Mouse (Mus musculus): ENCODE data around the gene Aqp3. TPM values are rescaled to one million over a fixed set of nuclear protein-coding genes. Genes with fewer than 3 reads are reported as not detected.

The Aqp3 gene
- total and polyA plus RNA-seq, 2 experiments from 2014 or later = 0.16 to 0.29 TPM

DNA sequence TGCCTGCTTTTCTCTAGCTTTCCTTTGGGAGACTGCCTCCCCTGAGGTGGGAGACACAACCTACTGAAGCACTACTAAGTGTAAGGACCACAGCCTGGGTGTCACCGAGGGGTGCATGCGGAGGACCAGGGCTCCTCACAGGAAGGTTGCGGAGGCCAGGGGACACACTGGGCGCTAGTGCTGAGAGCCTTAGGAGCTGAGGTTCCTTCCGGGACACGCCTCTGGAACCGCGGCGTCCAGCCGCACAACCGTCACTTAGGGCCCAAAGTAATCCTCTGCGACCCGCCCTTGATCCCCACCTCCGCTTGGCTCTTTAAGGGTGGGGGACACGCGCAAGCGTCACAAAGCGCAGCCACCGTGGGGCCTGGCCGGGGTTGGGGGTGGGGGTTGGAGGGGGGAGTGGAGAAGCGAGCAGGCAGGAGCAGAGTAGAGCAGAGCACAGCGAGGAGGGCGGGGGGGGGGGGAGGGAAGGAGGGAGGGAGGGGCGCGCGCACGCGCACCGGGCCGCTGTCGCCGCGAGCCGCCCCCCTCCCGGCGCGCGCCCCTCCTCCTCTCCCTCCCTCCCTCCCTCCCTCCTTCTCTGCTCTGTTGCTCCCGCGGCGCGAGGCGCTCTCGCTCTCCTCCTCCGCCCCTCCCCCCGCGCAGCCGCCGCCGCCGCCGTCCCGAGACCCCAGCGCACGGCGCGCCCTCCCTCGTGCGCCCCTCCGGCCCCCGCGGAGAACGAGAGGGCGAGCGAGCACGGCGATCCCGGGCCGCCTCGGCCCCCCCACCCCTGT lies 37.1 kb upstream of the Aqp3 start:
- peak overlapping the region; percentile 86 for H3K4me2 ChIP-seq (ENCODE audit: low read depth, low read length)
- ATAC-seq (peak; percentile 95), DNase-seq (ENCODE audit: low spot score) (peak; percentile 92)
- peak overlapping the region; percentile 99 for H3K4me3 ChIP-seq (ENCODE audit: low read length)
- no peaks in the 10 kb centered on the region for H3K36me3 ChIP-seq (ENCODE audit: insufficient read depth, low read length)
- 0% methylated on average over 23 of the region's 70 CpGs for WGBS
- H3K4me1 ChIP-seq (ENCODE audit: insufficient read depth, low read length) = no peaks in the 10 kb centered on the region
- H3K9ac ChIP-seq (replicated peaks; ENCODE audit: low read length) = peak overlapping the region; percentile 99
- peak overlapping the region; percentile 98 for H3K27ac ChIP-seq
- no peaks in the 10 kb centered on the region for H3K9me3 ChIP-seq (ENCODE audit: low read length)
- no peaks in the 10 kb centered on the region for H3K27me3 ChIP-seq (ENCODE audit: insufficient read depth, low read length)
- TF ChIP-seq CTCF (IDR thresholded peaks at IDR 0.05; ENCODE audit: low read depth) = no peak

DNA sequence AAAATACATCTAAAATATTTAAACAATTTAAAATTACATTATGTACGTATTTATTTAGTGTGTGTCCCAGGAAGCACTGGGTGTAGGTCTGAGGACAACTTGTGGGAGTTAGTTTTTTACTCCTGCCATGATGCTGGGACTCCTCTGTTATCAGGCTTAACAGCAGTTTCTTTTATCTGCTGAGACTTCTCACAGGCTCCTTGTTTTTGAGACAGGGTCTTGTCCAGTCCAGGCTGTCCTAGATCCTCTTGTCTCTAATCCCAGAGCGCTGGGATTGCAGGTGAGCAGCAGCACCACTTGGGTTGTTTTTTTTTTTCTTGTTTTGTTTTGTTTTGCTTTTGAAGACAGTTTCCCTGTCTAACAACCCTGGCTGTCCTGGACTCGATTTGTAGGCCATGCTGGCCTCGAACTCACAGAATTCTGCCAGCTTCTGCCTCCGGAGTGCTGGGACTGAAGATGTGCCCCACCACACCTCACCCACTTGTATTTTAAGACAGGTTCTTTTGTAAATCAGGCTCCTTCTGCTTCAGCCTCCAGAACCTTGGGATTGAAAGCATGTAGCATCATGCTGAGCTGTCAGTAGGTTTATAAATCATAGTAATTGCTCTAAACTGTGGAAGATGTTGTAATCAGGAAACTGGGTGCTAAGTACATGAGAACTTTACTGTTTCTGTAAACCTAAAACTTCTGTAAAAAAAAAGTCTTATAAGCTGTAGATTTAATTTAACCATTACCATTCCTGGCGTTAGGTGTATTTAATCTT lies 35.7 kb upstream of the Aqp3 start:
- Histone ChIP-seq H3K27me3 (ENCODE audit: insufficient read depth, low read length) (no peaks in the 10 kb centered on the region), H3K36me3 (ENCODE audit: insufficient read depth, low read length) (no peaks in the 10 kb centered on the region), H3K4me2 (ENCODE audit: low read depth, low read length) (no peak overlapping the region), H3K9me3 (ENCODE audit: low read length) (no peaks in the 10 kb centered on the region), H3K4me1 (ENCODE audit: insufficient read depth, low read length) (no peaks in the 10 kb centered on the region), H3K4me3 (ENCODE audit: low read length) (no peak overlapping the region), H3K27ac (no peak overlapping the region), H3K9ac (replicated peaks; ENCODE audit: low read length) (no peak overlapping the region)
- ATAC-seq (no peak), DNase-seq (ENCODE audit: low spot score) (no peak)
- 74% methylated on average over 6 of the region's 6 CpGs for WGBS
- TF ChIP-seq CTCF (IDR thresholded peaks at IDR 0.05; ENCODE audit: low read depth) = no peak

DNA sequence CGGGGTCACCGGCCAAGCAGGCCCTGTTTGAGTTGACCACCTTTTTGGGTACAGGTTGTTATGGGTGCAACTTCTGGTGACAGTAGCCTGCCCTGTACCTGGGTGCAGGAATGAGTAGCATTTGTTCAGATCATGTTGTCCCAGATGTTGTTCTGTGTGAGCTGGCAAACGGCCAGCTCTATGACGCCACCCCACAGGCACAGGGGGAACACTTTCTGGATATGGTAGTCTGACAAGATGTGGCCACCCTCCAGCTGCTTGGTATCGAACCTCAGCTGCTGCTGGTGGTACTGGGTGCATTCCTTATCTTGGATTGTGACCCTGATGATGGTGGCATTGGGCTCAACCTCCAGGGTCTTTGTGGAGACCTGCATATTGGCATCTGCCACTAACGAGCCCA lies 34.5 kb upstream of the Aqp3 start:
- H3K27me3 ChIP-seq (ENCODE audit: insufficient read depth, low read length) = no peaks in the 10 kb centered on the region
- ATAC-seq = no peak
- no peak overlapping the region for H3K9ac ChIP-seq (replicated peaks; ENCODE audit: low read length)
- no peaks in the 10 kb centered on the region for H3K36me3 ChIP-seq (ENCODE audit: insufficient read depth, low read length)
- no peaks in the 10 kb centered on the region for H3K9me3 ChIP-seq (ENCODE audit: low read length)
- H3K4me1 ChIP-seq (ENCODE audit: insufficient read depth, low read length) = no peaks in the 10 kb centered on the region
- DNase-seq (ENCODE audit: low spot score) = no peak
- no peak overlapping the region for H3K4me2 ChIP-seq (ENCODE audit: low read depth, low read length)
- no peak overlapping the region for H3K4me3 ChIP-seq (ENCODE audit: low read length)
- WGBS = 76% methylated on average over 6 of the region's 6 CpGs
- TF ChIP-seq CTCF (IDR thresholded peaks at IDR 0.05; ENCODE audit: low read depth) = no peak
- H3K27ac ChIP-seq = no peak overlapping the region

- Histone ChIP-seq H3K36me3 (ENCODE audit: insufficient read depth, low read length) (no peaks in the 10 kb centered on the region), H3K4me2 (ENCODE audit: low read depth, low read length) (no peak overlapping the region), H3K27me3 (ENCODE audit: insufficient read depth, low read length) (no peaks in the 10 kb centered on the region), H3K4me3 (ENCODE audit: low read length) (no peak overlapping the region), H3K9ac (replicated peaks; ENCODE audit: low read length) (no peak overlapping the region), H3K27ac (no peak overlapping the region), H3K9me3 (ENCODE audit: low read length) (no peaks in the 10 kb centered on the region), H3K4me1 (ENCODE audit: insufficient read depth, low read length) (no peaks in the 10 kb centered on the region)
- TF ChIP-seq CTCF (IDR thresholded peaks at IDR 0.05; ENCODE audit: low read depth) = no peak
- WGBS = 84% methylated on average over 3 of the region's 3 CpGs
- no peak for ATAC-seq
- DNase-seq (ENCODE audit: low spot score) = no peak
These were observed 31.9 kb upstream of the Aqp3 start for GRCm38 (mm10) chr4:41129836-41130235.

GRCm38 (mm10) chr4:41129406-41129805 lies 31.4 kb upstream of the Aqp3 start:
- no peak for ATAC-seq
- H3K4me2 ChIP-seq (ENCODE audit: low read depth, low read length) = no peak overlapping the region
- peak; percentile 77 for TF ChIP-seq CTCF (IDR thresholded peaks at IDR 0.05; ENCODE audit: low read depth)
- WGBS = 7% methylated on average over 2 of the region's 2 CpGs
- no peak overlapping the region for H3K9ac ChIP-seq (replicated peaks; ENCODE audit: low read length)
- H3K36me3 ChIP-seq (ENCODE audit: insufficient read depth, low read length) = no peaks in the 10 kb centered on the region
- H3K9me3 ChIP-seq (ENCODE audit: low read length) = no peaks in the 10 kb centered on the region
- DNase-seq (ENCODE audit: low spot score) = peak; percentile 64
- H3K4me3 ChIP-seq (ENCODE audit: low read length) = no peak overlapping the region
- H3K4me1 ChIP-seq (ENCODE audit: insufficient read depth, low read length) = no peaks in the 10 kb centered on the region
- H3K27me3 ChIP-seq (ENCODE audit: insufficient read depth, low read length) = no peaks in the 10 kb centered on the region
- H3K27ac ChIP-seq = no peak overlapping the region

- 4% methylated on average over 29 of the region's 29 CpGs for WGBS
- Histone ChIP-seq H3K9me3 (ENCODE audit: low read length) (no peaks in the 10 kb centered on the region), H3K9ac (replicated peaks; ENCODE audit: low read length) (peak within 1 kb of the TSS; percentile 57), H3K36me3 (ENCODE audit: insufficient read depth, low read length) (peaks cover 16% of the 10 kb centered on the region), H3K27me3 (ENCODE audit: insufficient read depth, low read length) (no peaks in the 10 kb centered on the region), H3K27ac (peak within 1 kb of the TSS; percentile 72), H3K4me1 (ENCODE audit: insufficient read depth, low read length) (no peaks in the 10 kb centered on the region), H3K4me3 (ENCODE audit: low read length) (peak within 1 kb of the TSS; percentile 58), H3K4me2 (ENCODE audit: low read depth, low read length) (peak within 1 kb of the TSS; percentile 74)
- no peak for TF ChIP-seq CTCF (IDR thresholded peaks at IDR 0.05; ENCODE audit: low read depth)
- ATAC-seq = peak; percentile 100
- DNase-seq (ENCODE audit: low spot score) = peak; percentile 99
These were observed 26.4 kb upstream of the Aqp3 start, which contains the start of gene Nol6 for GRCm38 (mm10) chr4:41124180-41124951. Gene Nol6 (minus strand): TSS chr4:41124455.
